Mouse (Mus musculus) liver, embryonic 16.5 days (tissue): ENCODE data around the gene Antxrl. TPM values are rescaled to one million over a fixed set of nuclear protein-coding genes. Genes with fewer than 3 reads are reported as not detected.

Experiments
- ATAC-seq: fragments of 200-750 bp; cut with Nextera tagmentation; 2 replicates; pipeline ENCODE4 v1.8.0; 2017; ENCODE audit warnings: low read depth, mild to moderate bottlenecking, moderate number of reproducible peaks, moderate library complexity
- H3K27ac ChIP-seq: fragments of 300-500 bp; sonication (generic); 2 replicates; pipeline ENCODE4 v1.5.1; 2014; ENCODE audit warnings: mild to moderate bottlenecking, low read length
- H3K27me3 ChIP-seq: fragments of 300-500 bp; sonication (generic); 2 replicates; pipeline ENCODE4 v1.6.1; 2014; ENCODE audit warnings: low read depth, low read length, mixed read lengths; ENCODE audit not compliant: control insufficient read depth, insufficient read depth
- H3K36me3 ChIP-seq: fragments of 300-500 bp; sonication (generic); 2 replicates; pipeline ENCODE4 v1.6.1; 2014; ENCODE audit warnings: mild to moderate bottlenecking; ENCODE audit not compliant: control insufficient read depth, insufficient read depth
- H3K4me1 ChIP-seq: fragments of 300-500 bp; sonication (generic); 2 replicates; pipeline ENCODE4 v1.6.1; 2014; ENCODE audit warnings: low read depth, low read length, mixed read lengths; ENCODE audit not compliant: control insufficient read depth
- H3K4me2 ChIP-seq: fragments of 300-500 bp; sonication (generic); 2 replicates; pipeline ENCODE4 v1.6.1; 2014; ENCODE audit warnings: low read depth, low read length, mixed read lengths
- H3K4me3 ChIP-seq: fragments of 300-500 bp; sonication (generic); 2 replicates; pipeline ENCODE4 v1.5.1; 2014; ENCODE audit warnings: low read depth, mild to moderate bottlenecking, low read length
- H3K9ac ChIP-seq: fragments of 300-500 bp; sonication (generic); 2 replicates; pipeline ENCODE4 v1.6.1; 2014; ENCODE audit warnings: low read depth, low read length
- H3K9me3 ChIP-seq: fragments of 300-500 bp; sonication (generic); replicated peaks from 2 replicates; pipeline ENCODE4 v1.6.1; 2016; ENCODE audit warnings: low read length; ENCODE audit not compliant: control insufficient read depth
- WGBS: fragments of 180-500 bp; shearing (Covaris S2); extraction: QIAGEN DNeasy Blood & Tissue Kit; methylation state at CpG from one replicate; pipeline ENCODE4 v1.1.7; 2014; ENCODE audit not compliant: insufficient replicate concordance; 5-methylcytosine and 5-hydroxymethylcytosine counted together
- polyA plus RNA-seq: library from polyadenylated mRNA; unstranded; fragments of >200 nt; fragmentation: Nextera tagmentation; extraction: Ambion mirVana; gene quantifications from 2 replicates; pipeline ENCODE4 v1.2.1, GENCODE M21; 2015

The Antxrl gene
- polyA plus RNA-seq = not detected in 2 replicates

GRCm38 (mm10) chr14:34052516-34052915, at the start of gene Antxrl:
Antxrl (plus strand) TSS chr14:34052707.
- Histone ChIP-seq H3K4me2 (no peak within 1 kb of the TSS), H3K4me1 (no peaks in the 10 kb centered on the region), H3K9me3 (no peaks in the 10 kb centered on the region), H3K27ac (no peak within 1 kb of the TSS), H3K36me3 (no peaks in the 10 kb centered on the region), H3K27me3 (no peaks in the 10 kb centered on the region), H3K9ac (no peak within 1 kb of the TSS), H3K4me3 (no peak within 1 kb of the TSS)
- WGBS = 71% methylated on average over 6 of the region's 6 CpGs
- no peak for ATAC-seq

- Histone ChIP-seq H3K4me2 (no peak within 1 kb of the TSS), H3K27me3 (no peaks in the 10 kb centered on the region), H3K4me3 (no peak within 1 kb of the TSS), H3K36me3 (no peaks in the 10 kb centered on the region), H3K27ac (no peak within 1 kb of the TSS), H3K9ac (no peak within 1 kb of the TSS), H3K4me1 (no peaks in the 10 kb centered on the region), H3K9me3 (no peaks in the 10 kb centered on the region)
- no peak for ATAC-seq
- whole genome bisulfite sequencing = 40% methylated on average over 3 of the region's 3 CpGs
Measured at GRCm38 (mm10) chr14:34015063-34015462, 37.4 kb upstream of the Antxrl start, which contains the start of gene Gm30083. Gm30083 (minus strand) TSS chr14:34015182.

- WGBS = 61% methylated on average over 4 of the region's 4 CpGs
- H3K36me3 ChIP-seq = no peaks in the 10 kb centered on the region
- no peaks in the 10 kb centered on the region for H3K9me3 ChIP-seq
- no peak within 1 kb of the TSS for H3K4me2 ChIP-seq
- no peak within 1 kb of the TSS for H3K27ac ChIP-seq
- no peak within 1 kb of the TSS for H3K9ac ChIP-seq
- ATAC-seq = no peak
- no peaks in the 10 kb centered on the region for H3K4me1 ChIP-seq
- H3K4me3 ChIP-seq = no peak within 1 kb of the TSS
- no peaks in the 10 kb centered on the region for H3K27me3 ChIP-seq
Measured at GRCm38 (mm10) chr14:34016381-34016780, 36.1 kb upstream of the Antxrl start, which contains the start of gene Gm5460. Gm5460 (plus strand) TSS chr14:34016758.

- Histone ChIP-seq H3K4me3 (no peak overlapping the region), H3K9ac (no peak overlapping the region), H3K36me3 (no peaks in the 10 kb centered on the region), H3K9me3 (no peaks in the 10 kb centered on the region), H3K4me2 (no peak overlapping the region), H3K27me3 (no peaks in the 10 kb centered on the region), H3K27ac (no peak overlapping the region), H3K4me1 (no peaks in the 10 kb centered on the region)
- 54% methylated on average over 2 of the region's 2 CpGs for WGBS
- no peak for ATAC-seq
Measured at GRCm38 (mm10) chr14:34016938-34017337, 35.6 kb upstream of the Antxrl start.

GRCm38 (mm10) chr14:34026710-34027109, 25.8 kb upstream of the Antxrl start:
- Histone ChIP-seq H3K4me2 (no peak overlapping the region), H3K36me3 (no peaks in the 10 kb centered on the region), H3K4me3 (no peak overlapping the region), H3K27me3 (no peaks in the 10 kb centered on the region), H3K9me3 (no peaks in the 10 kb centered on the region), H3K9ac (no peak overlapping the region), H3K4me1 (no peaks in the 10 kb centered on the region), H3K27ac (no peak overlapping the region)
- ATAC-seq = no peak
- 35% methylated on average over 2 of the region's 2 CpGs for WGBS

GRCm38 (mm10) chr14:34033841-34034610, 18.5 kb upstream of the Antxrl start:
- Histone ChIP-seq H3K4me3 (no peak overlapping the region), H3K36me3 (no peaks in the 10 kb centered on the region), H3K4me1 (no peaks in the 10 kb centered on the region), H3K9me3 (no peaks in the 10 kb centered on the region), H3K27me3 (no peaks in the 10 kb centered on the region), H3K9ac (no peak overlapping the region), H3K27ac (no peak overlapping the region), H3K4me2 (no peak overlapping the region)
- WGBS = 70% methylated on average over 8 of the region's 8 CpGs
- ATAC-seq = no peak

- H3K9me3 ChIP-seq = no peaks in the 10 kb centered on the region
- ATAC-seq = no peak
- WGBS = 42% methylated on average over 4 of the region's 4 CpGs
- H3K4me2 ChIP-seq = no peak overlapping the region
- H3K4me1 ChIP-seq = no peaks in the 10 kb centered on the region
- no peaks in the 10 kb centered on the region for H3K27me3 ChIP-seq
- no peak overlapping the region for H3K9ac ChIP-seq
- no peaks in the 10 kb centered on the region for H3K36me3 ChIP-seq
- no peak overlapping the region for H3K27ac ChIP-seq
- H3K4me3 ChIP-seq = no peak overlapping the region
Measured at GRCm38 (mm10) chr14:34041241-34041640, 11.3 kb upstream of the Antxrl start.

GRCm38 (mm10) chr14:34043341-34043740, 9.2 kb upstream of the Antxrl start:
- Histone ChIP-seq H3K4me2 (no peak overlapping the region), H3K9me3 (no peaks in the 10 kb centered on the region), H3K36me3 (no peaks in the 10 kb centered on the region), H3K4me3 (no peak overlapping the region), H3K27ac (no peak overlapping the region), H3K27me3 (no peaks in the 10 kb centered on the region), H3K9ac (no peak overlapping the region), H3K4me1 (no peaks in the 10 kb centered on the region)
- 44% methylated on average over 3 of the region's 3 CpGs for WGBS
- no peak for ATAC-seq

GRCm38 (mm10) chr14:34050101-34050779, 2.3 kb upstream of the Antxrl start:
- no peaks in the 10 kb centered on the region for H3K9me3 ChIP-seq
- H3K27ac ChIP-seq = no peak overlapping the region
- no peak for ATAC-seq
- H3K4me1 ChIP-seq = no peaks in the 10 kb centered on the region
- 49% methylated on average over 5 of the region's 5 CpGs for WGBS
- H3K4me2 ChIP-seq = no peak overlapping the region
- no peak overlapping the region for H3K9ac ChIP-seq
- H3K27me3 ChIP-seq = no peaks in the 10 kb centered on the region
- H3K4me3 ChIP-seq = no peak overlapping the region
- no peaks in the 10 kb centered on the region for H3K36me3 ChIP-seq
